Comparison of ENCODE assay signal across 18 mouse cellular contexts in the genomic region with DNA sequence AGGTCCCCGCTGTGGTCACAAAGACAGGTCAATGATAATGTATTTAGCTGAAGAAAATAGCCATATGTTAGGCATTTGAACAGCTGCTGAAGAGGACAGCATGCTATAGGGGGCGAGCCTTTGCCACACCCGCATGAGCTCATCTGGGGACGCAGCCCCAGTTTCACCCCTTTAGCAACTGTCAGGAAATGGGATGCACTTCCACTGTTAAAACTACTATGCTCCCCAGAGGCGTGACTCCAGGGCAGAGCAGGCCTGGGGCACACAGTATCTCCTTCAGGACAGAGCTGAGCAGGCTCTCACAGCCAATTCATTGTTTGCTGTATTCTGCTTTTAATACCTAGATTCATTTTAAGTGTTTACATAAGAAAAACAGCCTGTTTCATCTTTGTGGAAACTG.
DNase-seq lines count a peak whose midpoint lies in the region; ATAC-seq and TF ChIP-seq lines count a peak whose summit lies in the region.
"Had no signal": no experiment of that assay in that cellular context is flagged by ENCODE, and none has a peak within 500 bp of the region (broad histone marks: within the 10 kb centered on the region; RNA-seq: fewer than 3 reads in every experiment).

No protein-coding gene starts in this region.

- TF ChIP-seq CTCF in lung, postnatal 0 days (IDR thresholded peaks at IDR 0.05) = no peak

- H3K36me3 ChIP-seq in kidney, embryonic 15.5 days = no peaks in the 10 kb centered on the region
- no peaks in the 10 kb centered on the region for H3K36me3 ChIP-seq in lung, postnatal 0 days (ENCODE audit: insufficient read depth, low read length)
- H3K36me3 ChIP-seq: liver, embryonic 13.5 days; midbrain, embryonic 12.5 days had no signal

- H3K27me3 ChIP-seq in kidney, embryonic 15.5 days = peaks cover 4% of the 10 kb centered on the region
- no peaks in the 10 kb centered on the region for H3K27me3 ChIP-seq in lung, postnatal 0 days (replicated peaks; ENCODE audit: insufficient read depth, low read length)
- H3K27me3 ChIP-seq: liver, embryonic 13.5 days; midbrain, embryonic 12.5 days had no signal

- no peak for ATAC-seq in kidney, embryonic 15.5 days (replicated peaks; ENCODE audit: low FRiP score)
- peak; percentile 50 for ATAC-seq in lung, postnatal 0 days

- intact Hi-C loops in heart, postnatal 25 days (cut with DNase I) = no loop called here

- no peak overlapping the region for H3K4me2 ChIP-seq in kidney, embryonic 15.5 days
- H3K4me2 ChIP-seq in lung, postnatal 0 days (replicated peaks; ENCODE audit: low read depth, low read length) = no peak overlapping the region
- H3K4me2 ChIP-seq: liver, embryonic 13.5 days; midbrain, embryonic 12.5 days had no signal

- no peak for TF ChIP-seq EP300 in lung, postnatal 0 days (IDR thresholded peaks at IDR 0.05)

- WGBS in kidney, embryonic 15.5 days = 45% methylated on average over 5 of the region's 5 CpGs
- 49% methylated on average over 5 of the region's 5 CpGs for WGBS in lung, postnatal 0 days

- no peak overlapping the region for H3K9ac ChIP-seq in kidney, embryonic 15.5 days
- H3K9ac ChIP-seq in lung, postnatal 0 days (replicated peaks; ENCODE audit: low read depth) = no peak overlapping the region
- H3K9ac ChIP-seq: liver, embryonic 13.5 days; midbrain, embryonic 12.5 days had no signal

- DNase-seq in heart, adult 11 months = peak; percentile 89
- no peak for DNase-seq in heart, postnatal 25 days (ENCODE audit: low spot score)
- DNase-seq in kidney, adult 9 months = no peak
- no peak for DNase-seq in lung, postnatal 0 days (ENCODE audit: low spot score)
- DNase-seq in lung, postnatal 10 days = no peak
- no peak for DNase-seq in thymus, postnatal 10 days (ENCODE audit: low spot score in 2 of 2)
- DNase-seq: adrenal gland, postnatal 25 days; cerebellum, adult 2 months; gastrocnemius, postnatal 25 days; heart, postnatal 14 days; kidney, adult 18-20 months; liver, embryonic 13.5 days; thymus, postnatal 4 days had no signal

- peaks cover 30% of the 10 kb centered on the region for H3K4me1 ChIP-seq in kidney, embryonic 15.5 days
- H3K4me1 ChIP-seq in lung, postnatal 0 days (ENCODE audit: insufficient read depth, low read depth, low read length) = no peaks in the 10 kb centered on the region
- H3K4me1 ChIP-seq: liver, embryonic 13.5 days; midbrain, embryonic 12.5 days had no signal

- no peak overlapping the region for H3K4me3 ChIP-seq in kidney, embryonic 15.5 days (replicated peaks)
- H3K4me3 ChIP-seq in lung, postnatal 0 days (ENCODE audit: low read depth, low read length) = no peak overlapping the region
- H3K4me3 ChIP-seq: erythroblast, embryonic 14.5 days; left cerebral cortex, adult 2 months; liver, embryonic 13.5 days; midbrain, embryonic 12.5 days had no signal

- no peaks in the 10 kb centered on the region for H3K9me3 ChIP-seq in kidney, embryonic 15.5 days (replicated peaks)
- no peaks in the 10 kb centered on the region for H3K9me3 ChIP-seq in lung, postnatal 0 days (ENCODE audit: low read length)
- H3K9me3 ChIP-seq: liver, embryonic 13.5 days; midbrain, embryonic 12.5 days had no signal

- peak overlapping the region; percentile 32; the same call in 1 of the 2 replicates for H3K27ac ChIP-seq in kidney, embryonic 15.5 days
- no peak overlapping the region for H3K27ac ChIP-seq in lung, postnatal 0 days (ENCODE audit: low read length)
- H3K27ac ChIP-seq: left cerebral cortex, adult 2 months; liver, embryonic 13.5 days; macrophage; midbrain, embryonic 12.5 days had no signal
